Mouse (Mus musculus) liver, embryonic 13.5 days (tissue): ENCODE measurements around the gene Slc35f1. TPM values are rescaled to one million over a fixed set of nuclear protein-coding genes. Genes with fewer than 3 reads are reported as not detected.

Source experiments
- ATAC-seq: fragments of 200-750 bp; cut with Nextera tagmentation; 2 replicates; pipeline ENCODE4 v1.8.0; 2017; ENCODE audit warnings: low read depth, mild to moderate bottlenecking, moderate number of reproducible peaks, moderate library complexity
- DNase-seq: peaks from one replicate; pipeline ENCODE4 v3.0.0; 2022
- H3K27ac ChIP-seq: fragments of 300-500 bp; sonication (generic); 2 replicates; pipeline ENCODE4 v1.5.1; 2015; ENCODE audit warnings: moderate library complexity, mild to moderate bottlenecking, inconsistent platforms
- H3K27me3 ChIP-seq: fragments of 300-500 bp; sonication (generic); 2 replicates; pipeline ENCODE4 v1.6.1; 2015; ENCODE audit warnings: mild to moderate bottlenecking, inconsistent platforms
- H3K36me3 ChIP-seq: fragments of 300-500 bp; sonication (generic); 2 replicates; pipeline ENCODE4 v1.6.1; 2015; ENCODE audit warnings: mild to moderate bottlenecking, inconsistent platforms
- H3K4me1 ChIP-seq: fragments of 300-500 bp; sonication (generic); replicated peaks from 2 replicates; pipeline ENCODE4 v1.6.1; 2015; ENCODE audit warnings: inconsistent platforms
- H3K4me2 ChIP-seq: fragments of 300-500 bp; sonication (generic); 2 replicates; pipeline ENCODE4 v1.6.1; 2015; ENCODE audit warnings: inconsistent platforms, mild to moderate bottlenecking, moderate library complexity
- H3K4me3 ChIP-seq: fragments of 300-500 bp; sonication (generic); replicated peaks from 2 replicates; pipeline ENCODE4 v1.5.1; 2015; ENCODE audit warnings: mild to moderate bottlenecking, inconsistent platforms
- H3K9ac ChIP-seq: fragments of 300-500 bp; sonication (generic); 2 replicates; pipeline ENCODE4 v1.6.1; 2015; ENCODE audit warnings: mild to moderate bottlenecking, inconsistent platforms
- H3K9me3 ChIP-seq: fragments of 300-500 bp; sonication (generic); replicated peaks from 2 replicates; pipeline ENCODE4 v1.6.1; 2016; ENCODE audit warnings: inconsistent platforms
- WGBS: fragments of 180-500 bp; shearing (Covaris S2); methylation state at CpG from one replicate; pipeline ENCODE4 v1.1.7; 2015; ENCODE audit not compliant: insufficient replicate concordance; 5-methylcytosine and 5-hydroxymethylcytosine counted together
- polyA plus RNA-seq: library from polyadenylated mRNA; unstranded; fragments of >200 nt; fragmentation: Nextera tagmentation; extraction: Ambion mirVana; gene quantifications from 2 replicates; pipeline ENCODE4 v1.2.1, GENCODE M21; 2015

Slc35f1 gene
- polyA plus RNA-seq, 1 experiment from 2014 or later, result 0.07 TPM

DNA sequence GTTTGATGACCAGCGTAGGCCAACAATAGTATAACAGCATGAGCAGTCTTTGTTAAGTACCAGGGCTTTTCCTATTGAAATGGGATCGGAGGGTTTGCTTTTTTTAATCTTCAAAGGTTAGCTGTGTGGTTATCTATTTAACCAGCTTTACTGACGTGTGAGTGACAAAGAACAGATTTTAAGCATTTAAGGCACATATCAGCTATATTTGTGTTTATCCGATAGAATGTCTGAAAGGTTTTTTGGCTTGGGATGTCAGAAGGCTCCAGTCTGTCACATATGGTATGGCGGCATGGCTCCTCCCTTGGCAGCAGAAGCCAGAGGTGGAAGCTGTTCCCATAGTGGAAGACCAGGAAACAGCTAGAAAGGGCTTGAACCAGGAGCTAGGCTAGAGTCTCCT, 36.3 kb downstream of the Slc35f1 start:
- no peak overlapping the region for H3K4me2 ChIP-seq
- H3K9ac ChIP-seq, result no peak overlapping the region
- no peak overlapping the region for H3K4me3 ChIP-seq
- no peak overlapping the region for H3K27ac ChIP-seq
- H3K36me3 ChIP-seq, result no peaks in the 10 kb centered on the region
- no peak for DNase-seq
- H3K4me1 ChIP-seq, result no peaks in the 10 kb centered on the region
- H3K27me3 ChIP-seq, result no peaks in the 10 kb centered on the region
- no peaks in the 10 kb centered on the region for H3K9me3 ChIP-seq
- ATAC-seq, result no peak
- 65% methylated on average over 5 of the region's 5 CpGs for WGBS

DNA sequence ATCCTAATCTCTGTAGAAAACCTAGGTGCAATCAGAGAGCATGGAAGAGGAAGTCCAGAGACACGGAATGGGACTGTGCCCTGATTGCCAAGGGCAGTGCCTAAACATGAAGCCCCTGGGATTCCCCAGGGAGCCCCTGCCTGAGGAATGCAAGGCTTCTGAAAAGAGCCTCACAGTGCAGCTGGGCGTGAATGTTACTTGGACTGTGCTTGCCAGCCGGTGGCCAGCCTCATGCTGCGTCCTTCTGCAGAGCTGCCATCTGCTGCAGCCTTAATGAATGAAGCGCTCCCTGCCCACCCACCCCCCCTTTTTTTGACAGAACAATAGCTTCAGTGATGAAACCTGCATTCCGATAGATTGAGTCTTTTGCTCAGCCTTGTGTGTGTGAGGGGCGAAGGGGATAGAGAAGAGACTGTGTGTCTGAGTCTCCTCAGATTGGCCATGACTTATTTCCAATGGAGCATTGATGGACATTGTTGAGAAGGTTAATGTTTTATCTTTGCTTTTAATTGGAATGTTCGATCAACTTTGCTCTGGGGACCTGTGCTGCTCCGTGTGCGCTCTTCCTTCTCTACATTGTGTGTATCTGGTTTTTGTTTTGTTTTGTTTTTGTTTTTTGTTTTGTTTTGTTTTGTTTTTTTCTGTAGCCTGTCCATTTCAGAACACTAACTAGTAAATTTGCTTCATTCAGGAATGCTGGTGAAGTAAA, 52.5 kb downstream of the Slc35f1 start:
- Histone ChIP-seq H3K36me3 (no peaks in the 10 kb centered on the region), H3K4me3 (no peak overlapping the region), H3K4me2 (no peak overlapping the region), H3K4me1 (no peaks in the 10 kb centered on the region), H3K27ac (no peak overlapping the region), H3K9ac (no peak overlapping the region), H3K27me3 (no peaks in the 10 kb centered on the region), H3K9me3 (no peaks in the 10 kb centered on the region)
- no peak for ATAC-seq
- 16% methylated on average over 10 of the region's 10 CpGs for WGBS
- no peak for DNase-seq

DNA sequence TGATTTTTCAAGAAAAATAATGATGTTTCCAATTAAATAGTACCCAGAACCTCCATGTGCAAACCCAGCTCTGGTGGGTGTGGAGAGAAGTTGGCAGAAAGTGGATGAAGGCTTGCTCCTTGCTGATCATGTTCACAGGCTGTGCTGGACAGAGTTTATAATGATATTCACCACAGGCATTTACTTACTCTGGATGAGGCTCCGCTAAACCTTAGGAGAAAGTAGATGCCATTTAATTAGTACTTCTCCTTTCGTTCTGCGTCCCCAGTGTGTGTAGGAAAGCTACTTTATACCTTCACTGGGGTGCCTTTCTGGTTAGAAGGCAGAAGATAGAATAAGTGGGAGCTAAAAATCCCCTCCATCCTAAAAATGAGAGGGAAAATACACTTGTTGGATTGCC, 53.5 kb downstream of the Slc35f1 start:
- no peak for ATAC-seq
- no peak for DNase-seq
- Histone ChIP-seq H3K4me1 (no peaks in the 10 kb centered on the region), H3K27ac (no peak overlapping the region), H3K27me3 (no peaks in the 10 kb centered on the region), H3K9me3 (no peaks in the 10 kb centered on the region), H3K4me3 (no peak overlapping the region), H3K36me3 (no peaks in the 10 kb centered on the region), H3K9ac (no peak overlapping the region), H3K4me2 (no peak overlapping the region)
- WGBS, result 71% methylated on average over 3 of the region's 3 CpGs

DNA sequence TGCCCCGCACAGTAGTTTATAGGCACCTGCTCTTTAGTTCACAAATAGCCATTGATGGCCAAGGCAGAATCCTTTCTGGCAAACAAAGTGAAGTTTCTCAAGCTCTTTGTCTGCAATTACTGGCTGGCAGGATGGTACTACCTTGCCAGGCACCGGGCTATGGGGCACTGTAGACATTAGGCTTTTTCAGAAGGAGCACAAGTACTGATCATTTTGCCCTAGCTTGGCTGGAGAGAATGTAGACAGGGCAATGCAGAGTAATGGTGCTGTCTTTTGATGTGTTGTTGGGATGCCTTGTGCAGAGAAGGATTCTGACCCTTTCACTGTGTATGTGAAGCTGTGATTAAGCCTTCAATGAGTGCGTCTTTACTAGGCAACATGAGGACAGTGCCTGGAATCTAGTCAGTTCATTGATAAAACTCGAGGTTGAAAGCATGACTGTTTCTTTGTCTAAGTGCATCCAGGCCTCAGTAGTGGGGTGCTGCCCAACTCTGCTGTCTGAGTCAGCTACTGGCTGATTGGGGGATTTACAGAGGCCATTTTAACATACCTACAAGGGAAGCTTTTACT, 57.8 kb downstream of the Slc35f1 start:
- no peaks in the 10 kb centered on the region for H3K36me3 ChIP-seq
- no peak overlapping the region for H3K4me3 ChIP-seq
- H3K4me1 ChIP-seq, result no peaks in the 10 kb centered on the region
- H3K9me3 ChIP-seq, result no peaks in the 10 kb centered on the region
- H3K27ac ChIP-seq, result no peak overlapping the region
- 58% methylated on average over 4 of the region's 4 CpGs for WGBS
- ATAC-seq (no peak), DNase-seq (no peak)
- H3K27me3 ChIP-seq, result no peaks in the 10 kb centered on the region
- no peak overlapping the region for H3K4me2 ChIP-seq
- H3K9ac ChIP-seq, result no peak overlapping the region

DNA sequence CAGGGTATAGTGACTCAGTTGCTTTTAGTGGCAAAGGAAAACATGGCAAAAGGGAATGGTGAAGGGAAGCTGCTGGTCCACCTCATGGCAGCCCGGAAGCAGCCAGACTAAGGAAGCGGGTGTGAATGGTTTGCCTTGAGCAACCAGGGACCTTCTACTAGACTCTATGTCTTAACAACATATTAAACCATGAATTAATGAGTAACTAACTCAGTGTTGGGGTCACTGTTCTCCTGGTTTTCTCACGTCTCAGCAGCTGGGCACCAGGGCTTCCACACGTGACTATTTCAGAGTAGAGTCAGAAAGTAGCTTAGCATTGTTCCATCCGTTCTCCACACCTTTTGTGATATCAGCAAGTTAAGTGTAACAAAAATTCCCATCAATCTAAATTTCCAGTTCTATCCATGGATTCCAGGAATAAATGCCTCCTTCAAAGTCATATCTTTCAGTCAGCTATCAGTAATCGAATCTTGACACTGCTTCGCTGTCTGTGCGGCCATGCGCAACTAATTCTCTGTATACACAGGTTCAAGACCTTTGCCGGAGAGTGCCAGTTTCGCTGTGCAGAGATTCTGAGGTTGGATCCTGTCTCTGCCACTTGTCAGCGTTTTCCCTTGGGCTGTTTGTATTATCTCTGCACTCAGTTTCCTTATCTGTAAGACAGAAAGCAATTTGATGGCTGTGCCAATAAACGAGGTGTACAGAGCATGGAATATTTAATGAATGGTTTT, 65.8 kb downstream of the Slc35f1 start:
- Histone ChIP-seq H3K27ac (no peak overlapping the region), H3K4me3 (no peak overlapping the region), H3K9me3 (no peaks in the 10 kb centered on the region), H3K9ac (no peak overlapping the region), H3K4me2 (no peak overlapping the region), H3K27me3 (no peaks in the 10 kb centered on the region), H3K36me3 (no peaks in the 10 kb centered on the region), H3K4me1 (no peaks in the 10 kb centered on the region)
- WGBS, result 68% methylated on average over 13 of the region's 13 CpGs
- ATAC-seq (no peak), DNase-seq (no peak)

DNA sequence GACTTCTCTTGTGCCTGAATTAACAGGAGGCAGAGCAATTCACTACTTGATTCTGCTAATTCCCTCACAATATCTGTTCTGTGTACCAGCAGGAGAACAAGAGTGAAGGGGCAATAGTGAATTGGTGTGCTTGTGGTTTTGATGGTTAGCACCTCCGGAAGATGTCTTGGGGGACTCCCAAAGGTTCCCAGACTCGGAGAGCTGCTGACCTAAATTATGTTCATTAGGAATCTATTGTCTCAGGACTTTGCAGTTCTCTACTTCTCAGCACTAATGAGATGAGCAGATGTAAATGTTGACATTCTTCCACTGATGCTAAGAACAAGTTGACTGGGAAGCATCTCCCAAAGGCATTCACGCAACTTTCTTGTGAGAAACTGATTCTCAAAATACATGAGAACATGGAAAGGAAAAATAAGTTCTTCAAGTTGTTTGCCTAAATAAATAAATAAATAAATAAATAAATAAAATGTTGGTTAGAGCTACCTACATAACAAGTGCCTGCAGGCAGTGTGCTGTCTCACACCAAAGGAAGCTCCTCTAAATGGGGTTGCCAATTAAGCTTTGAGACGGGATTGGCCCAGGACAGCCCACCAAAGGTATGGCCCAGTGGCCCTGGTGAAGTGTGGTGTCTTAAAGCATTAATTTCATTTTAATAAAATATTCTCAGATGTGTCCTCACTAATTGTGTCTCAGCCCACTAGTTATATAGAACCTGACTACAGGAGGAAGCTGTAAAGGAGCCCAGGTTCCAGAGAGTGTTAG, 67.3 kb downstream of the Slc35f1 start:
- DNase-seq, result no peak
- no peaks in the 10 kb centered on the region for H3K9me3 ChIP-seq
- WGBS, result 58% methylated on average over 4 of the region's 4 CpGs
- H3K9ac ChIP-seq, result no peak overlapping the region
- no peak for ATAC-seq
- no peak overlapping the region for H3K27ac ChIP-seq
- no peak overlapping the region for H3K4me3 ChIP-seq
- no peaks in the 10 kb centered on the region for H3K27me3 ChIP-seq
- H3K36me3 ChIP-seq, result no peaks in the 10 kb centered on the region
- no peaks in the 10 kb centered on the region for H3K4me1 ChIP-seq
- H3K4me2 ChIP-seq, result no peak overlapping the region

DNA sequence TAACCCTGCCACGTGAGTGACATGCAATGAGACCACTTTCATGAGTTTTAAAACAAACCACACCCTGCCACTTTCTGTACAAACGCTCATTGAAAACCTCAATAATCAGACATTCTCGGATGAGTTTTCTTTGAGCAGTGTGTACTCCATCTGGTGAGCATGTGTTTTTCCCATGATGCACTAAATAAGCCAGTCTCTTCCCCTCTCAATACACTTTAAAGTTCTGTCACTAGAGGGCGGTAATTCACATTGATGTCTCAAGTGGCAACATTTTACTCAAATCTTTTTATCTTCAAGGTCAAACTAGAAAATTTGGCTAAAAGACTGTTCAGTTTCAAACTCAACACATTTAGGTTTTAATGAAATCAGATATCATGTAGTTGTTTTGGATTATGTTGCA, 68.3 kb downstream of the Slc35f1 start:
- Histone ChIP-seq H3K4me2 (no peak overlapping the region), H3K27ac (no peak overlapping the region), H3K9me3 (no peaks in the 10 kb centered on the region), H3K4me3 (no peak overlapping the region), H3K27me3 (no peaks in the 10 kb centered on the region), H3K4me1 (no peaks in the 10 kb centered on the region), H3K9ac (no peak overlapping the region), H3K36me3 (no peaks in the 10 kb centered on the region)
- DNase-seq, result no peak
- WGBS, result 25% methylated on average over 4 of the region's 4 CpGs
- no peak for ATAC-seq

DNA sequence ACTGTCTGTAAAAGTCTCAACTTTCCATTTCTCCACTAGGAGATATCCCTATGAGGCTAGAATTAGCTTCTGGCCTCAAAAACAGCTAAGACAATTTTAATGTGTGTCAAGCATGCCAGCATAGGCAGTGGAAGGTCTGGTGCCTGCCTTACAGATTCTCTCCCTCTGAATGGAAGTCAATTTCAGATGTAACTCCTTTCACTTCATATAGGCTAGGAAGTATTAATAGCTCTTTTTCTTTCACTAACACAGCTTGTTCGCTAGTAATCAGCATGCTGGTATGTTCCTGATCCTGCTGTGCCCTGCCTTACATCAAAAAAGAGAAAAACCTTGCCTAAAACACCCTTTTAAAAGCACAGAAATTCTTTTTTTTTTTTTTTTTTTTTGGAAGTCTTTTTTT, 70.2 kb downstream of the Slc35f1 start:
- no peaks in the 10 kb centered on the region for H3K36me3 ChIP-seq
- H3K9me3 ChIP-seq, result no peaks in the 10 kb centered on the region
- H3K4me2 ChIP-seq, result no peak overlapping the region
- DNase-seq (no peak), ATAC-seq (no peak)
- H3K4me3 ChIP-seq, result no peak overlapping the region
- 65% methylated on average over 1 of the region's 1 CpGs for WGBS
- H3K27ac ChIP-seq, result no peak overlapping the region
- no peaks in the 10 kb centered on the region for H3K27me3 ChIP-seq
- no peaks in the 10 kb centered on the region for H3K4me1 ChIP-seq
- no peak overlapping the region for H3K9ac ChIP-seq

DNA sequence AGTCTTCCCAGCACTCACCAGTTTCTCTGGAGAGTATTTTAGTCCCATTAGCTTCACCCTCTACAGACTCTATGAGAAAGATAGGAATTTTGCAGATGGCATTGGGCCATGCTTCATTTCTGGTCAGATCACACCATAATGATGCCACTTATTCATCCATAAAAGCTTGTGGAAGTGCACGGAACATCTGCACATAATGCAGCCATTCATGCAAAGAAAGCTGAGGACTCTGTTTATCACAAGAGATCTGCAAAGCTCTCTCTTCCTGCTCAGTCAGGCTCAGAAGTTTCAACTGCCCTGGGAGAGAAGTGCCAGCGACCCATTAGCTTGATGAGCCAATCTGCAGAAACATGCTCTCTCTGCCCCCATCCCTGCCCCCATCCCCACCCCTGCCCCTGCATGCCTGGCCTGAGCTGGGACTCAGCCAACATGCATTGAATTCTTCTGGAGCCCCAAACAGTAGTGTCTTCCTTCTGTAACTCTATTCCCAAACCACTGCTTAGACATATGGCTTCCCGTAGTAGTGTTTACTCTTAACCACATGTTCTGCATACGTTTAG, 89.7 kb downstream of the Slc35f1 start:
- H3K4me3 ChIP-seq, result no peak overlapping the region
- H3K36me3 ChIP-seq, result no peaks in the 10 kb centered on the region
- no peak overlapping the region for H3K9ac ChIP-seq
- no peak overlapping the region for H3K27ac ChIP-seq
- H3K4me1 ChIP-seq, result no peaks in the 10 kb centered on the region
- no peaks in the 10 kb centered on the region; the same call in 1 of the 2 replicates for H3K9me3 ChIP-seq
- H3K4me2 ChIP-seq, result no peak overlapping the region
- no peak for ATAC-seq
- H3K27me3 ChIP-seq, result no peaks in the 10 kb centered on the region
- WGBS, result 52% methylated on average over 4 of the region's 4 CpGs
- DNase-seq, result no peak

DNA sequence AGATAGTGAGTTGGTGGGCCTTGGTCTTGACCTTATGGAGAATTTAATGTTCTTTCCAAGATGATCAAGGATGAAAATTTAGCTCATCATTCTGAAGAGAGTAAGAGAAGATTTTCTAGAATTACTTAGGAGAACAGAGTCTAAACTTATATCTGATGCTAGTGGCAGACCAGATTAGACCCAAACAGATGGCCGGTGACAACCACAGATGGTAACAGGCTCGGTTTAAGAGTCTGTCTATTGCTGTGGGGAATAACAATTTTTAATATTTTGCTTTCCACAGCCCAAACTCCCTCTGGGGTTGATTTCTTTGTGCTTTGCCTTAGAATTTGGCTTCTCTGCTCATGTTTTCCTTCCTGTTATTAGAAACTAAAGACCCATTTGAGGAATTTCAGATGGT, 96.7 kb downstream of the Slc35f1 start:
- Histone ChIP-seq H3K4me3 (no peak overlapping the region), H3K27me3 (no peaks in the 10 kb centered on the region), H3K27ac (no peak overlapping the region), H3K4me2 (no peak overlapping the region), H3K4me1 (no peaks in the 10 kb centered on the region), H3K9ac (no peak overlapping the region), H3K9me3 (no peaks in the 10 kb centered on the region), H3K36me3 (no peaks in the 10 kb centered on the region)
- DNase-seq (no peak), ATAC-seq (no peak)
- 53% methylated on average over 2 of the region's 2 CpGs for WGBS

DNA sequence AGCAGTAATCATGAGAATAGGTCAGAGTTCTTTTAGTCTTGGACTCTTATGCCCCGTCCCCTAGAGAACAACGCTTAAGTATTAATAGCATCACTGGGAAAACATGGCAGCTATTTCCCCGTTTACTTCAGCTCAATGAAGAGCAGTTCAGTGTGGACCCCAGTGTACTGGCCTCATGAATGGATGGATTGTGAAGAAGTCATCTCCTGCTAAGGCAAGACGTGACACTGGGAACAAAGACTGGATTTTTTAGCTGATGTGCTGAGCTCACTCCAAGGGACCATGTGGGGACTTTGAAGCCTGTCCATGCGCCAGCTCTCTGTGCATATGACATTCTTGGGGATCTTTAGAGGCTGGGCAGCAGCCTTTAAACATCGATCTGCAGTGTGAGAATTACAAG, 101.2 kb downstream of the Slc35f1 start:
- Histone ChIP-seq H3K4me2 (no peak overlapping the region), H3K9ac (no peak overlapping the region), H3K27ac (no peak overlapping the region), H3K36me3 (no peaks in the 10 kb centered on the region), H3K4me3 (no peak overlapping the region), H3K27me3 (no peaks in the 10 kb centered on the region), H3K4me1 (no peaks in the 10 kb centered on the region), H3K9me3 (no peaks in the 10 kb centered on the region)
- WGBS, result 67% methylated on average over 6 of the region's 6 CpGs
- ATAC-seq (no peak), DNase-seq (no peak)
